Mouse (Mus musculus) heart, adult 8-10 months (tissue): ENCODE data around the gene Gpr50. TPM values are rescaled to one million over a fixed set of nuclear protein-coding genes. Genes with fewer than 3 reads are reported as not detected.

Source experiments
- DNase-seq: peaks from one replicate; pipeline ENCODE4 v3.0.0; 2022; ENCODE audit warnings: low spot score
- total RNA-seq, 4 experiments: library from RNA; stranded (reverse); gene quantifications; 2 replicates each; pipeline ENCODE4 v1.2.4; 2022

Gpr50 gene
- not detected for total RNA-seq

DNA sequence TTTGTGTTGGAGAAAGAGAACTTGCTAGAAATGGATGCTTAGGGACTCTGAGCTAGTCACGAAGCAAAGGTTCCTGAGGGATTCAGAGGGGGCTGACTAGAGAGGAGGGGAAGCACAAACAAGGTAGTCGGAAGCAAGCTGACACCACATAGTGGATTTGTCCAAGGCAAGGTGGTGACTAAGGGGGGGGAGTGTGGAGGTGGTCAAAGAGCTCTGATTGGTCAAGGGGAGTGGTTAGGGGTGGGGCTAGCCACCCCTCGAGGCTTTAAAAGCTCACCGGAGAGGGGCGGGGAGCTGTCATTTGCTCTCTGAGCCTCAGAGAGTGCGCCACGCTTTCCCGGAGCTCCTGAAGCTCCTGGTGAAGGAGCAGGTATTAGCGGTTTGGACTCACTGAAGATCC is at the start of gene Gpr50:
Gpr50 (plus strand) TSS at position 294 of the 400 bp plus-strand sequence.
- DNase-seq = no peak

GRCm38 (mm10) chrX:71622286-71622685 is 41.2 kb upstream of the Gpr50 start:
- DNase-seq = no peak

DNA sequence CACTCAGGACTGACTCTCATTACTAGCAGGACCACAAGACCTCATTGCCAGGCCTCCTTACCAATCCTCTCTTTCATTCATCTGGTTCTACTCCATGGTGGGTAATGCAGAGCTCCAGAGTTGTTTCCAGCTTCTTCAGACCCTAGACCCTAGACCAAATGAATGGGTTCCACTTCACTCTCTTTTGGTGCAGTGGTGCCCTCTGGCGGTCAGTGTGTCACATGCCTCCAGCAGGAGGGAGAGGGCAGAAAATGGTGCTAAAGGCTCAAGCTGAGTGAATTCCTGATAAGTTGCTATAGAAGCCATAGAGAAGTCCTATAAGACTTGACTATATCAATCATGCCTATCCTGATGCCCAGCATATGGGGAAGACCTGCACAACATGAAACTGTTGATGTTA is 39.6 kb upstream of the Gpr50 start:
- no peak for DNase-seq

DNA sequence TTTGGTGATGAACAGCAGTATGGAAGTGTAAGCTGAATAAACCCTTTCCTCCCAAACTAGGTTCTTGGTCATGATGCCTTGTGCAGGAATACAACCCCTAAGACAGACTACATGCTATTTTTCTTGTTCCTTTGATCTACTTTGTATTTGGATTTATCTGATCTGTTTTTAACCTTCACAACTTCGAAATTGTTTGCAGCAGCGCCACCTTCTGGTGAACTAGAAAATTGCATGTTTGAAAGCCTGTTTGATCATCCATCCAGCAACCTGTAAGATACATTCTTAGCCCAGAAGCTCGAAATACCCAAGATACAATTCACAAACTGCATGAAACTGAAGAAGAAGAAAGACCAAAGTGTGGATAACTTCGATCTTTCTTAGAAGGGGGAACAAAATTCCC is 35.2 kb upstream of the Gpr50 start:
- peak; percentile 12 for DNase-seq

- no peak for DNase-seq
Measured at GRCm38 (mm10) chrX:71630709-71631108, 32.8 kb upstream of the Gpr50 start.

GRCm38 (mm10) chrX:71631130-71631529 is 32.3 kb upstream of the Gpr50 start:
- no peak for DNase-seq

GRCm38 (mm10) chrX:71647958-71648357 is 15.5 kb upstream of the Gpr50 start:
- peak; percentile 33 for DNase-seq

DNA sequence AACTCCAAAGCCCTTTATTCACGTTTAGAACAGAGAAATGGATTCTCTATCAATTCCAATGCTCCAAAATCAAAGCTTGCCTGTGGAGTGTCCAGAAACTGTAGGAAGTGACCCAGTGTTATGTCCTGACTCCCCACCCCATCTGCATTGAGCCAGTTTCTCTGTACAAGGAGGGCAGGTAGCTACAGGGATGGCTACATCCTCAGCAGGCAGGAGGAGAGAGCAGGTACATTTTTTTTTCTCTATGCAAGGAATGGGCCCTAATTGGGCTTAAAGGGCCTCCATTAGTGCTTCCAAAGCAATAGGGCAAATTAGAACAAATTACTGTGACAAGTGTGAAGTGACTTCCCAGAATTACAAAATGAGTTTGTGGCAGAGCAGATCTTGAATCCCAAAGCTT is 15.0 kb upstream of the Gpr50 start:
- no peak for DNase-seq

- DNase-seq = peak; percentile 0
Measured at GRCm38 (mm10) chrX:71648848-71649454, 14.5 kb upstream of the Gpr50 start.

DNA sequence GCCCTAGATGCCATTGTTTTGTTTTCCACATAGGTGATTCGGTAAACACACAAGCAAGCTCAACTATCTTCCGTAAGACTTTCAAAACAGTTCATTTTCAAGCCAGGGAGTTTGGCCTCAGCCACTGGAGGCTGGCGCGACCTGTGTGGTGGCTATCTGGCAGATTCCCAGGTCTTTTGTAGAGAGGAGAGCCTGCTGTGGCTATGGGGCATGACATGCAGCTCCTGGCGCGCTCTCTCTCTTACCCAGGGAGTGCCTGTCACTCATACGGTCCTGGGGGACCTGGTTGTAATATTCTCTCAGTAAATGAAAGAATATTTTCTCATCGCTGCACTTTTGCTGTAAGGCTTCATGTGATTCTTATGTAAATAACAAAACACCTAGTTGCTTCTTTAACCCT is 13.5 kb upstream of the Gpr50 start:
- DNase-seq = no peak

- DNase-seq = no peak
Measured at GRCm38 (mm10) chrX:71661794-71662193, 1.7 kb upstream of the Gpr50 start.

GRCm38 (mm10) chrX:71663871-71664687 is 612 bp downstream of the Gpr50 start:
- no peak for DNase-seq

DNA sequence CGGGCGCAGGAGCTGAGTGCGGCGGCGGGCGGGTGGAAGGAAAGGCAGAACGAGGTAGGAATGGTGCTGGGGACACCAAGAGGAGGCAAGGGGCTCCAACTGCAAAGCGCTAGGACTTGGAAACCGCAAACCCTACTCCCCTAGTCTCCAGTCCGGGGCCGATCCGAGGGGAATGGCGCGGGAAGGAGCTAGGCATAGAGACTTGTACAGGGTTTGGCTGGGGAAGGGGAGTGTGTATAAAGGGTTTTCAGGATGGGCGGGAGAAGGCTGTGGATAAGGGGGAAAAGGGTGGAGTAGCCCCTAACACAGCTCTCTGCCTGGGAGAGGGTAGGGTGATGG is 1.2 kb downstream of the Gpr50 start:
- DNase-seq = no peak

DNA sequence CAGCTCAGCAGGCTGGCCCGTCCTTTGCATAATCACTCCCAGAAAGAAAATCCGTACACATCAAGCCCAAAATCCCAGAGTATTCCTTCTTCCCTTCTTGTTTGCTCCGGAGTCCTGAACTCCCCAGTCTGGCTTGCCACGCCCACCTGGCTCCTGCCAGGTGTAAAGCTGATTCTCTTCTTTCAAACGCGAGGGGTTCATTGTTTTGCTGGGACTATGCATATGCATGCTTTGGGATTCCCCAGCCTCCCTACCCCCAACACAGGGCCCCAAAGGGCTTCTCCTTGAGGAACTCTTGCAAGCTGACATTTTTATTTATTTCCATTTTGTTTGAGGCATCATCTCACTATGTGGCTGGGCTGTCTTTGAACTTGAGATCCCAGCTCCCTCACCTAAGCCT is 6.8 kb downstream of the Gpr50 start:
- DNase-seq = no peak

DNA sequence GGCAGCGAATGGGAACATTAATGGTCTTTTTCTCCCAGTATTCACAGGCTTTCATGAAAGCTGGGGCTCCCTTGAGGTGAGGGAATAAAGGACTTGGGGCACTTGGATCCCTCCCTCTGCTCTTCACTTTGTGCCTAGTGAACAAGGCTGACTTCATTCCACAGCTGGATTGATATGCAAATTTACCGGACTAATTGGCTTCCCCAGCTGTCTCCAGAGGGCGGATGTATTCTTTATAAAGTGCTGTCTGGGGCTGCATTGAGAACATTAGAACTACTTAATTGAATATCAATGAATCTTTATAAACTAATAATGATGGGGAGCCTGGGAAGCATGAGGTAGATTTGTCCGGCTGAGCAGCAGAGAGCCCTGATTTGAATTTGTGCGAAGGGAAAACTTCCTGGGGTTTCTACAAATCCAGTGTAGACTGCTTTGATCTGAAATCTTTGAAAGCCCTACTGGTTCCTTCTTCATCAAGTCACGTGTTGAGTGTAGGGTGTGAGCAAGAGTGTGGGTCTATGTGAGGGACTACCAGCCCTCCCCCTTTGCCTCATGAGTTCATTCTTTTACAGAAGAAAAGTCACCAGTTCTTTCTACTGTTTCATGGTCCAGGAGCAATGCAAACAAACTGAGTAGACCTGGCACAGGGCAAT is 37.5 kb downstream of the Gpr50 start:
- no peak for DNase-seq

Other genes starting within 250 kb of the Gpr50 start
- 10 to 100 TPM; 63.9 to 73.7 (median 70.0) TPM for gene Cd99l2, start 170.8 kb upstream of the Gpr50 start, total RNA-seq
- 10 to 100 TPM; 56.9 to 90.2 (median 62.2) TPM for gene Hmgb3, start 107.7 kb upstream of the Gpr50 start, total RNA-seq
- 10 to 100 TPM; 15.0 to 20.4 (median 18.7) TPM for gene Vma21, start 152.3 kb downstream of the Gpr50 start, total RNA-seq